Mouse (Mus musculus) limb, embryonic 12.5 days (tissue): ENCODE results near the gene Gcc2. TPM values are rescaled to one million over a fixed set of nuclear protein-coding genes. Genes with fewer than 3 reads are reported as not detected.
"Not testable (repeated sequence)": the region's sequence is repeated elsewhere in the genome, so short reads cannot be mapped to it uniquely, and the experiment has no call there.

ENCODE experiments used
- ATAC-seq: fragments of 200-750 bp; cut with Nextera tagmentation; 2 replicates; pipeline ENCODE4 v1.8.0; 2017; ENCODE audit warnings: low read depth, moderate TSS enrichment; ENCODE audit not compliant: insufficient number of reproducible peaks, insufficient read depth, low FRiP score, low TSS enrichment
- H3K27ac ChIP-seq: fragments of 300-500 bp; sonication (generic); 2 replicates; pipeline ENCODE4 v1.5.1; 2016; ENCODE audit warnings: mild to moderate bottlenecking, moderate library complexity
- H3K27me3 ChIP-seq: fragments of 300-500 bp; sonication (generic); 2 replicates; pipeline ENCODE4 v1.6.1; 2016; ENCODE audit warnings: mild to moderate bottlenecking, moderate library complexity
- H3K36me3 ChIP-seq: fragments of 300-500 bp; sonication (generic); 2 replicates; pipeline ENCODE4 v1.6.1; 2016; ENCODE audit warnings: mild to moderate bottlenecking, moderate library complexity
- H3K4me1 ChIP-seq: fragments of 300-500 bp; sonication (generic); replicated peaks from 2 replicates; pipeline ENCODE4 v1.6.1; 2016
- H3K4me2 ChIP-seq: fragments of 300-500 bp; sonication (generic); 2 replicates; pipeline ENCODE4 v1.6.1; 2016; ENCODE audit warnings: mild to moderate bottlenecking, moderate library complexity
- H3K4me3 ChIP-seq: fragments of 300-500 bp; sonication (generic); replicated peaks from 2 replicates; pipeline ENCODE4 v1.5.1; 2016; ENCODE audit warnings: mild to moderate bottlenecking
- H3K9ac ChIP-seq: fragments of 300-500 bp; sonication (generic); replicated peaks from 2 replicates; pipeline ENCODE4 v1.6.1; 2016; ENCODE audit warnings: mild to moderate bottlenecking, moderate library complexity
- H3K9me3 ChIP-seq: fragments of 300-500 bp; sonication (generic); 2 replicates; pipeline ENCODE4 v1.6.1; 2016; ENCODE audit warnings: mild to moderate bottlenecking, moderate library complexity
- WGBS: fragments of 180-500 bp; shearing (Covaris S2); methylation state at CpG from one replicate; pipeline ENCODE4 v1.1.7; 2016; 5-methylcytosine and 5-hydroxymethylcytosine counted together
- polyA plus RNA-seq: library from polyadenylated mRNA; unstranded; fragments of >200 nt; fragmentation: Nextera tagmentation; extraction: Ambion mirVana; gene quantifications from 2 replicates; pipeline ENCODE4 v1.2.1, GENCODE M21; 2016

The Gcc2 gene
- polyA plus RNA-seq, 1 experiment from 2014 or later = 71.3 TPM

DNA sequence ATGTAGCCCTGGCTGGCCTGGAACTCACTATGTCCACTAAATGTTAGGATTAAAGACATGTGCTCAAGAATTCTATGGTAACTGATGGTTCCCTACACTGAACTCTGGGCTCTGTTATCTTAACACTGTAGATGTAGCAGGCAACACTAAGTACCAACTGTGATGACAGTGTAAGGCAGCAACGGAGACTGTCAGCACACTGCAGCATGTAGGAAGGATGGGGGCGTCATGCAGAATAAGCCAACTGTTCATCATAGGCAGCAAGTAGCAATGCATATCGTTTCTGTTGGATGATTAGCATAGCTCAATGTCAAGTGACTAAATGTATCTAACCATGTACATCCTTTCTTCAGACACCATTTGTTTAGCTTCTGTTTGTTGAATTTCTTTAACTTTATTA is 38.9 kb downstream of the Gcc2 start:
- Histone ChIP-seq H3K4me1 (no peaks in the 10 kb centered on the region), H3K9me3 (no peaks in the 10 kb centered on the region), H3K9ac (no peak overlapping the region), H3K4me3 (no peak overlapping the region), H3K4me2 (no peak overlapping the region), H3K27me3 (no peaks in the 10 kb centered on the region), H3K27ac (no peak overlapping the region), H3K36me3 (peaks cover 95% of the 10 kb centered on the region)
- no peak for ATAC-seq
- 96% methylated on average over 3 of the region's 3 CpGs for WGBS

DNA sequence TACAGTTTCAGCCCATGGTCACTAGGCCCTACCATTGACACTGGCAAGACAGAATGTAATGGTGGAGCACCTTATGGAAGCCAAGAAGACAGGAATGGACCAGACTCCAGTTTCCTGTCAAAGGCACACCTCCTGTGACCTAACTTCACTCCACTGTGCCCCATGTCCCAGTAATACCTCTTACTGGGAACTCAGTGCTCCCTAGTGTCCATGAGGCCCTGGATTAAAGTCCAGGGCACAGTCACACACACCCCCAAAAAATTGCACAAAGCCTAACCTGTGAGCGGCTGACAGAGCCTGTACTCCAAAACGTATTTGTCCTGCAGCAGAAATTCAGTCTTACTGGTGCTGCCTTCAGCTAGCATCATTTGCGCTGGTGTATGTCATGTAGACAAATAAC is 40.3 kb downstream of the Gcc2 start:
- H3K9me3 ChIP-seq = no peaks in the 10 kb centered on the region
- H3K9ac ChIP-seq = no peak overlapping the region
- no peak overlapping the region for H3K27ac ChIP-seq
- H3K27me3 ChIP-seq = no peaks in the 10 kb centered on the region
- no peaks in the 10 kb centered on the region for H3K4me1 ChIP-seq
- H3K36me3 ChIP-seq = peaks cover 97% of the 10 kb centered on the region
- H3K4me3 ChIP-seq = no peak overlapping the region
- no peak for ATAC-seq
- WGBS = 90% methylated on average over 3 of the region's 3 CpGs
- no peak overlapping the region for H3K4me2 ChIP-seq

DNA sequence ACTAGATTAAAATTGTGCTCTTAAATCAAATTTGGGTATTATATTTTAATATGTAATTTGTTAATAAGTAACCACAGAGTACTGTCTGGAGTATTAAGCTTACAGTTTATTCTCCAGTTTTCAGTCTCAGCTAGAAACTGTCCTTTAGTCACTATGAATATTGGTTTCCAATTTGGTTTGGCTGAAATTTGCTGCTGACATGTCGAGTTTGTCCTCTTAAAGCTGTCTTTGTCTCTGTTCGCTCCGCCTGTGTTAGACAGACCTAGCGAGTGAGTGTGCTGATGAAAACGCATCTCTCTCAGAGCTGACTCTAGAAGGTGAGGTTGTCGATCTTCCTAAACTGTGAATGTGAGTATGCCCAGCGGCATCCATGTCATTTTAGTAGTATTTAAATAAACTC is 49.7 kb downstream of the Gcc2 start:
- 93% methylated on average over 7 of the region's 7 CpGs for WGBS
- no peak overlapping the region for H3K27ac ChIP-seq
- no peak for ATAC-seq
- H3K4me1 ChIP-seq = no peaks in the 10 kb centered on the region
- H3K36me3 ChIP-seq = peaks cover 75% of the 10 kb centered on the region
- no peaks in the 10 kb centered on the region for H3K9me3 ChIP-seq
- H3K4me2 ChIP-seq = no peak overlapping the region
- H3K9ac ChIP-seq = no peak overlapping the region
- no peaks in the 10 kb centered on the region for H3K27me3 ChIP-seq
- no peak overlapping the region for H3K4me3 ChIP-seq

DNA sequence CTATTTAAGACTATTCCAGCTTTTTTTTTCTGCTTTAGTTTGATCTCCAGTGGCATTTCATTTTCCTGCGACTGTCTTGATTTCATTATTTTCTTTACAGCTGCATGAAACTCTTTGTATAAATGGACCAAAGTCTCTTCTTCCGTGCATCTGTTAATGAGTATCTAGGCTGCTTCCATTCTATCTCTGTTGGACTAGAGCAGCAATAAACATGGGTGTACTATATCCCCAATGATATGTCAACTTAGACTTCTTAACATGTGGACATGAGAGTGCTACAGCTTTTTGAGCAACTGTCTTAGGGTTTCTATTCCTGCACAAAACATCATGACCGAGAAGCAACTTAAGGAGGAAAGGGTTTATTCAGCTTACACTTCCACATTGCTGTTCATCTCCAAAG is 51.6 kb downstream of the Gcc2 start:
- Histone ChIP-seq H3K36me3 (peaks cover 70% of the 10 kb centered on the region), H3K4me3 (no peak overlapping the region), H3K4me2 (no peak overlapping the region), H3K4me1 (no peaks in the 10 kb centered on the region), H3K27me3 (no peaks in the 10 kb centered on the region), H3K9ac (no peak overlapping the region), H3K27ac (no peak overlapping the region), H3K9me3 (no peaks in the 10 kb centered on the region)
- WGBS = 90% methylated on average over 3 of the region's 3 CpGs
- no peak for ATAC-seq

DNA sequence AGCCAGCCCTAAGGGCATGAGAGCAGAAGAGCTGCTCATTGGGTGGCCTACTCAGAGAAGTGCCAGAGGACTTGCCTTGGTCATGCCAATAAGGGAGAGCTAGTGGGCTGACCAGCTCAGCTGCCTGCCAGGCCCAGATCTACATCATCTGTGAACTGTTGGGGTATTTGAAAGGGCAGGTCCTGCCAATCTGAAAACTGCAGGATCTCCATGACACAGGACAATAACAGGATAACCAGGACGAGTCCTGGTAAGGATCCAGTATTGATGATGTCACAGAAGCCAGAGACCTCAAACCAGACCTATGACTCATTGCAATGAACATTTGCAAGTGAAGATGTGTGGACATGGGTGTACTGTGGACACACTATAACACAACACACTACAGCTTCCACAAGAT is 55.5 kb downstream of the Gcc2 start:
- no peak overlapping the region for H3K9ac ChIP-seq
- H3K36me3 ChIP-seq = peaks cover 58% of the 10 kb centered on the region

DNA sequence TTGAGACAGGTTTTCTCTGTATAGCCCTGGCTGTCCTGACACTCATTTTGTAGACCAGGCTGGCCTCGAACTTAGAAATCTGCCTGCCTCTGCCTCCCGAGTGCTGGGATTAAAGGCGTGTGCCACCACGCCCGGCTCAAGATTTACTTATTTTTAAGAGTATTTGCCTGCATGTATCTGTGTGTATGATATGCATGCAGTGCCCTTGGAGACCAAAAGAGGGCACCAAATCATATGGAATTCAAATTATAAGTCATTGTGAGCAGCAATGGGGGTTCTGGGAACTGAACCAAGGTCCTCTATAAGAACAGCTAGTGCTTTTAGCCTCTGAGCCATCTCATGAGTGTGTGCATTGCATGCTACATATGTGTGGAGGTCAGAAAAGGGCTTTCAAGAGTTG is 57.6 kb downstream of the Gcc2 start:
- H3K27me3 ChIP-seq = no peaks in the 10 kb centered on the region
- ATAC-seq = no peak
- no peak overlapping the region for H3K4me2 ChIP-seq
- H3K4me3 ChIP-seq = no peak overlapping the region
- H3K36me3 ChIP-seq = peaks cover 41% of the 10 kb centered on the region
- H3K9me3 ChIP-seq = peaks cover 8% of the 10 kb centered on the region
- 93% methylated on average over 5 of the region's 5 CpGs for WGBS
- H3K27ac ChIP-seq = no peak overlapping the region
- no peaks in the 10 kb centered on the region for H3K4me1 ChIP-seq
- H3K9ac ChIP-seq = no peak overlapping the region

More for the DNA sequence above, 55.5 kb downstream of the Gcc2 start:
- WGBS = 88% methylated on average over 1 of the region's 1 CpGs
- ATAC-seq = no peak
- Histone ChIP-seq H3K4me1 (no peaks in the 10 kb centered on the region), H3K27ac (no peak overlapping the region), H3K4me3 (no peak overlapping the region), H3K9me3 (peaks cover 8% of the 10 kb centered on the region), H3K4me2 (no peak overlapping the region), H3K27me3 (no peaks in the 10 kb centered on the region)

DNA sequence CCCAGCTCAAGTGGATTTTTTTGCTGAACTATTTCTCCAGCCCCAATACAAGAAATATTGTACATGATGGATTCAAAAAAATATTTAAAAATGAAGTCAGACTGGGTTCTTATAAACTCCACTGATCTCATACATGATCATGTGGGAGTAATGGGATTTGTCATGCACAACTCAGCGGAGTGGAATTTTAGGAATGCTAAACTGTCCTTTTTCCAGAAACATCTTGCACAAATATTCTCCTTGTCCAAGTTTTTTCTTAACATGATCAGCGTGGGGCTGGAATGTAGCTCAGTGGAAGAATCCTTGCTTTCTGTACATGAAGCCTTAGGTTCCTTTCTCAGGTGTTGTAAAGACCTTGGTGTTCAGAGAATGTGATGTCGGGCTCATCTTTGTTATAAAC is 65.6 kb downstream of the Gcc2 start:
- Histone ChIP-seq H3K27me3 (no peaks in the 10 kb centered on the region), H3K36me3 (no peaks in the 10 kb centered on the region), H3K9ac (no peak overlapping the region), H3K27ac (no peak overlapping the region), H3K4me2 (no peak overlapping the region), H3K4me3 (no peak overlapping the region), H3K9me3 (no peaks in the 10 kb centered on the region), H3K4me1 (peaks cover 9% of the 10 kb centered on the region)
- WGBS = 82% methylated on average over 3 of the region's 3 CpGs
- no peak for ATAC-seq

DNA sequence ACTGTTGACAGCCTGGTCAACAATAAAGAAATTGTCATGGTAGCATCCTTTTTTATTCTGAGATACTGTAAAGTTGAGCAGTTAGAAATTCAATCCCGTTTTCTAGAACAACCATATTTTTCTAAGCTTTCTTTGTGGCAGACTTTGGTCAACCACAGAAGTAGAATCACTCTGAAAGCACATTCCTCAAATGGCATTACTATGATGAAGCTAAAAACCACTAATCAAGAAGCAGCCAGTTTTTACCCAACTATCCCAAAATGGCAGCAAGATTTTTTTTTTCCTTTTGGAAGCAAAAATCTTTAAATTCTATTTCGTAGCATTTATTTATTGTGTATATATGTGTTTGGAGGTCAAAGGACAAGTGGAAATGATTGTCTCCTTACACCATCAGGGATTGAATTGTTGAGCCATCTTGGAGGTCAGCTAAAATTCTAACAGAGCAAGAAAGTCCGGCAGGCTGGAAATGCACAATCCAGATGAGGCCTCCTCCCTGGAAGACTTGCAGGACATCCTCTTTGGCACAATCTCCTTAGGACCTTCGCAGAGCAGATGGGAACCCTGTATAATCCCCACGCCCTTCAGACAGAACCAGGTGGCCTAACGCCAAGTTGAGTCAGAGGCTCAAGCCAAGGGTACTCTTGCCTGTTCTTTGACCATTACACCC is 67.2 kb downstream of the Gcc2 start:
- ATAC-seq = no peak
- H3K4me1 ChIP-seq = peaks cover 19% of the 10 kb centered on the region
- H3K9ac ChIP-seq = peak overlapping the region; percentile 45
- H3K36me3 ChIP-seq = no peaks in the 10 kb centered on the region
- H3K9me3 ChIP-seq = no peaks in the 10 kb centered on the region
- peak overlapping the region; percentile 81 for H3K27ac ChIP-seq
- no peaks in the 10 kb centered on the region for H3K27me3 ChIP-seq
- peak overlapping the region; percentile 80 for H3K4me3 ChIP-seq
- WGBS = 34% methylated on average over 6 of the region's 6 CpGs
- H3K4me2 ChIP-seq = peak overlapping the region; percentile 60

DNA sequence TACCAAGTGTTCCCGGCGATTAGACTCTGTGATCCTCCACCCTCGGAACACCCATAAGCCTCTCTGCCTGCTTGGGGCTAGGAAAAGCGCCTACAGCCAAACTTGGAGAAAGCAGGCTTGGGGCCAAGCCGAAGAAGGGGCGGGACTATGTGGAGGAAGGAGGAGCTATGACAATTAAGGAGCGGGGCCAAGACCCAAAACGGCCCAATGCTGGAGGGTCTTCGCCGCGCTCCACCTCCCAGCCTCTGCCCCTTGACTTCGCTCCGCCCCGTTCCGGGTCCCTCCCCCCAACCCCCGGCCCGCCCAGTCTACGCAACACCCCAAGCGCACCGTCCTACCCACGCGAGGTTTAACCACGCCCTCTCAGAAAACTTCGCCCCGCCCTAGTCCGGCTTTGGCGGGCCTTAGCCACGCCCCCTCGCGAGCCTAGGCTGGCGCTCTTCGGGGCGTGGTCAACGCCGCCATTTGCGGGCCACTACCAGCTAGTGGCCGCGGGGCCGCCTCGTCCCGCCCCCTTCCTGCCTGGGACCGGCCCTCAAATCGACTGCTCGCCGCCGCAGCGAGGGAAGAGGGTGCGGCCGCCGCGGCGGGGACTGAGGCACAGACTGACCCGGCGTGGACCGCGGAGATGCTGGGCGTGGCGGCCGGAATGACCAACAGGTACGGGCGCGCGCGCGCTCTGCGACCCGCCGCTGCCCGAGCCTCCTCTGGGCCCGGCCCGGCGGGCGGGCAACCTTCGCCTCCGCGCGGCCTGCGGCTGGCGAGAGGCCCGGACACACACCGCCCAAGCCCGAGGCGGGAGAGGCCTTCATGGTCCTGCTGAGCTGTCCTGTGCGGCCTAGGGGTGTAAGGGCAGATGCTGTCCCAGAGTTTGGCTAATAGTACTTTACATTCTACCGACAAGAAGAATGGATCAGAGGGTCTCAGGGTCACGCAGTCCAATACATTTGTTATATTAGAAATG is 68.0 kb downstream of the Gcc2 start, which contains the start of gene Lims1:
TSS of gene Lims1 (plus strand) at position 439 of the 964 bp plus-strand sequence.
- ATAC-seq = peak; percentile 99
- H3K4me1 ChIP-seq = peaks cover 19% of the 10 kb centered on the region
- H3K27ac ChIP-seq = peak within 1 kb of the TSS; percentile 81
- no peaks in the 10 kb centered on the region for H3K36me3 ChIP-seq
- WGBS = under 1% methylated on average over 80 of the region's 86 CpGs
- peak within 1 kb of the TSS; percentile 80 for H3K4me3 ChIP-seq
- peak within 1 kb of the TSS; percentile 88 for H3K9ac ChIP-seq
- H3K4me2 ChIP-seq = peak within 1 kb of the TSS; percentile 60
- no peaks in the 10 kb centered on the region for H3K9me3 ChIP-seq
- H3K27me3 ChIP-seq = no peaks in the 10 kb centered on the region

DNA sequence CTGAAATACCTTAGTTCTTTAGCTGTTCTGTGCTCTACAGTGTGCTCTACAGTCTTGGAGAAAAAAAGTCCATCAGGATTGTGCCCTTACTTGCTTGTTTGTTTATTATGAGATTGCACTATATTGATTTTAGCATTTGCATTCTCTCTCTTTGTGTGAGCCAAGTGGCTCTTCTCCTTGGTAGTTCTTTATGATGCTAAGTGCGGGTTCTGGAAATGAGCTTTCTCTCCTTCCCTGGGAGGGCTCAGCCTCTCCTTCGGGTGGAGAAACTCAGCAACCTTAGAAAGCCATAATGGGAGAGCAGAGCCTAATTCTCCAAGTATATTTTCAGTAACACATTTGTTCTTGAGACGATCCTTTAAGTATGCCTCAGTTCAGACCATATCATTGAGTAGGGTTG is 71.0 kb downstream of the Gcc2 start:
- Histone ChIP-seq H3K4me3 (no peak overlapping the region), H3K9me3 (no peaks in the 10 kb centered on the region), H3K9ac (no peak overlapping the region), H3K27me3 (no peaks in the 10 kb centered on the region), H3K4me2 (peak overlapping the region; percentile 4; the same call in 1 of the 2 replicates), H3K27ac (no peak overlapping the region), H3K4me1 (peaks cover 19% of the 10 kb centered on the region), H3K36me3 (no peaks in the 10 kb centered on the region)
- 45% methylated on average over 3 of the region's 3 CpGs for WGBS
- no peak for ATAC-seq

DNA sequence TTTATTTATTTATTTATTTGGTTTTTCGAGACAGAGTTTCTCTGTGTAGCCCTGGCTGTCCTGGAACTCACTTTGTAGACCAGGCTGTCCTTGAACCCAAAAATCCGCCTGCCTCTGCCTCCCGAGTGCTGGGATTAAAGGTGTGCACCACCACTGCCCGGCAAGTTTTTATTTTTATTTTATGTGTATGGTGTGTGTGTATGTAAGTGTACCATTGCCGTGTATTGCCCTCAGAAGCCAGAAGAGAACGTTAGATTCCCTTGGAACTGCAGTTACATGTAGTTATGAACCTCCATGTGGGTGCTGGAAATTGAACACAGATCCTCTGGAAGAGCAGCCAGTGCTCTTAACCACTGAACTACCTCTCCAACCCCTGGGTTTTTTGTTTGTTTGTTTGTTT is 72.5 kb downstream of the Gcc2 start:
- H3K4me1 ChIP-seq = peaks cover 19% of the 10 kb centered on the region
- H3K4me3 ChIP-seq, H3K4me2 ChIP-seq, H3K27me3 ChIP-seq, H3K9ac ChIP-seq, H3K27ac ChIP-seq, H3K36me3 ChIP-seq, ATAC-seq, H3K9me3 ChIP-seq: not testable (repeated sequence)
- WGBS = 96% methylated on average over 6 of the region's 6 CpGs
